Mouse (Mus musculus) C2C12 (cell line): Measurements from ENCODE around the gene Fam161b.

Experiments used
- CEBPB ChIP-seq: IDR thresholded peaks from one replicate; pipeline ENCODE4 v1.6.1; 2011; ENCODE audit warnings: low read depth, mild to moderate bottlenecking, control low read depth, moderate library complexity
- CTCF ChIP-seq: IDR thresholded peaks from one replicate; pipeline ENCODE4 v1.5.1; 2011; ENCODE audit not compliant: control insufficient read depth, insufficient read depth, insufficient read length
- MAX ChIP-seq: IDR thresholded peaks from one replicate; pipeline ENCODE4 v1.6.1; 2011; ENCODE audit warnings: mild to moderate bottlenecking, control low read depth
- MYOD1 ChIP-seq: IDR thresholded peaks from one replicate; pipeline ENCODE4 v1.6.1; 2011; ENCODE audit warnings: low read depth; ENCODE audit not compliant: control insufficient read depth, insufficient read length
- MYOG ChIP-seq: IDR thresholded peaks from one replicate; pipeline ENCODE4 v1.6.1; 2011; ENCODE audit not compliant: control insufficient read depth, insufficient read length; ENCODE audit errors: extremely low read depth
- USF1 ChIP-seq: IDR thresholded peaks from one replicate; pipeline ENCODE4 v1.6.1; 2011; ENCODE audit warnings: low read depth, mild to moderate bottlenecking, control low read depth, moderate library complexity

DNA sequence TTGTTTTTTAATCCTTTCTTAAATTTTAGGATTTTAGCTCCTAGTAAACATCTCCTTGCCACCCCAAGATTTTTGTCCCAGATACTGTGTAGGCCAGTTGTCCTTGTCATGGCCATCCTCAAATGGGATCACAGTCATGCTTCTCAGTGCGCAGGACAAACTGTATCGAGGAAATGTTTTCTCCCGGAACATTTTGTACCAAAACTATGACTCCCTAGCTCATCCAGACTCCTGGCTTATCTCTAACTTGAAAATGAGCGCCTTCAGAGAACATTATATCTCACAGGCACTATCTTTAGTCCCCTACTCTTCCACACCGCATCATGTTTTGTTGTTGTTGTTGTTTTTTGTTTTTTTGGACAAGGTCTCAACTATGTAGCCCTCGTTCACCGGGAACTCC, 45.6 kb downstream of the Fam161b start:
- TF ChIP-seq CTCF = no peak
- no peak for TF ChIP-seq MYOD1
- TF ChIP-seq USF1 = no peak
- TF ChIP-seq MAX = no peak
- no peak for TF ChIP-seq MYOG
- TF ChIP-seq CEBPB = no peak
